Mouse (Mus musculus) liver, adult 2 months (tissue): ENCODE results near the gene Ddx58. TPM values are rescaled to one million over a fixed set of nuclear protein-coding genes. Genes with fewer than 3 reads are reported as not detected.
A peak's percentile ranks its signal among the peaks of the same experiment; 100 is the strongest.

Experiments
- DNase-seq: peaks from one replicate; pipeline ENCODE4 v3.0.0-alpha.2; 2011; ENCODE audit warnings: low read depth, low spot score; ENCODE audit errors: extremely low read depth
- H3K27ac ChIP-seq: fragments of 200-500 bp; replicated peaks from 2 replicates; pipeline ENCODE4 v1.5.1; 2012; ENCODE audit warnings: low read depth, mild to moderate bottlenecking, control low read depth, inconsistent platforms, low read length; ENCODE audit not compliant: insufficient read depth
- H3K27me3 ChIP-seq: fragments of 200-500 bp; 2 replicates; pipeline ENCODE4 v1.6.1; 2012; ENCODE audit warnings: mild to moderate bottlenecking, moderate library complexity, low read length, inconsistent platforms; ENCODE audit not compliant: control insufficient read depth, insufficient read depth
- H3K36me3 ChIP-seq: fragments of 200-500 bp; 2 replicates; pipeline ENCODE4 v1.6.1; 2012; ENCODE audit warnings: low read length, inconsistent platforms; ENCODE audit not compliant: control insufficient read depth, insufficient read depth
- H3K4me1 ChIP-seq: fragments of 200-500 bp; 2 replicates; pipeline ENCODE4 v1.6.1; 2011; ENCODE audit warnings: low read length; ENCODE audit not compliant: control insufficient read depth, insufficient read depth
- H3K4me3 ChIP-seq: fragments of 200-500 bp; 2 replicates; pipeline ENCODE4 v1.5.1; 2011; ENCODE audit warnings: low read depth, mild to moderate bottlenecking, control low read depth, low read length, moderate library complexity; ENCODE audit not compliant: insufficient read depth
- H3K79me2 ChIP-seq: fragments of 200-500 bp; 2 replicates; pipeline ENCODE4 v1.6.1; 2012; ENCODE audit warnings: inconsistent platforms, mild to moderate bottlenecking, low read length, moderate library complexity; ENCODE audit not compliant: control insufficient read depth, insufficient read depth
- H3K9ac ChIP-seq: fragments of 200-500 bp; 2 replicates; pipeline ENCODE4 v1.6.1; 2012; ENCODE audit warnings: low read depth, mild to moderate bottlenecking, control low read depth, inconsistent platforms, low read length
- CTCF ChIP-seq: fragments of 200-500 bp; IDR thresholded peaks from 2 replicates; pipeline ENCODE4 v1.5.1; 2011; ENCODE audit warnings: low read depth, low read length, control low read depth
- POLR2A ChIP-seq: fragments of 200-500 bp; IDR thresholded peaks from 2 replicates; pipeline ENCODE4 v1.6.1; 2011; ENCODE audit warnings: low read length, control low read depth; ENCODE audit not compliant: insufficient read depth; ENCODE audit errors: extremely low read depth
- WGBS: fragments of 180-500 bp; shearing (Covaris S2); methylation state at CpG from one replicate; pipeline ENCODE4 v1.1.7; 2018; 5-methylcytosine and 5-hydroxymethylcytosine counted together
- polyA plus RNA-seq: library from polyadenylated mRNA; depleted of rRNA; stranded (reverse); fragments of >200 nt; gene quantifications from 2 replicates; pipeline ENCODE4 v1.2.3, GENCODE M21; 2012
- total RNA-seq: library from RNA; depleted of rRNA; stranded (reverse); fragments of >200 nt; gene quantifications from 2 replicates; pipeline ENCODE4 v1.2.3, GENCODE M21; 2014

The Ddx58 gene
- total and polyA plus RNA-seq, 2 experiments = 11.6 to 29.2 TPM

DNA sequence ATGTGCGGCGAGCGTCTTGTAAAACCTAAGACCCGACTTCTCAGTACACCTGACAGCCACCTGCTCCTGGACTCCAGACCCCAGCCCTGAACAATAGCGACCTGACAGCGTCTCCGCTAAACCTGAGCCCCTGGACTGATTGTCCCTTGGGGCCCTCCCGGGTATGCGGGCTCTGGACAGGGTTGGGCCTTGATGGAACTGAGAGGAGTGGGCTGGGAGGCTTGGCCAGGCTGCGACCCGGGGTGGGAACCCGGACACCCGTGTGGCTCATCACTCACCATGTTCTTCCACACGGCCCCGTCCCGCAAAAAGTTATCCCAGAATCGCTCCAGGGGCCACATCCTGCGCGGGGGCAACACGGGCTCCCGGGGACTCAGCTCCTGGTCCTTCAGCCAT lies 39.2 kb upstream of the Ddx58 start:
- DNase-seq = peak; percentile 15
- Histone ChIP-seq H3K36me3 (peaks cover 16% of the 10 kb centered on the region), H3K27me3 (no peaks in the 10 kb centered on the region), H3K4me1 (no peaks in the 10 kb centered on the region), H3K79me2 (peaks cover 19% of the 10 kb centered on the region), H3K9ac (peak overlapping the region; percentile 91), H3K27ac (peak overlapping the region; percentile 72), H3K4me3 (peak overlapping the region; percentile 96)
- TF ChIP-seq CTCF (no peak), POLR2A (no peak)
- WGBS = under 1% methylated on average over 21 of the region's 21 CpGs

DNA sequence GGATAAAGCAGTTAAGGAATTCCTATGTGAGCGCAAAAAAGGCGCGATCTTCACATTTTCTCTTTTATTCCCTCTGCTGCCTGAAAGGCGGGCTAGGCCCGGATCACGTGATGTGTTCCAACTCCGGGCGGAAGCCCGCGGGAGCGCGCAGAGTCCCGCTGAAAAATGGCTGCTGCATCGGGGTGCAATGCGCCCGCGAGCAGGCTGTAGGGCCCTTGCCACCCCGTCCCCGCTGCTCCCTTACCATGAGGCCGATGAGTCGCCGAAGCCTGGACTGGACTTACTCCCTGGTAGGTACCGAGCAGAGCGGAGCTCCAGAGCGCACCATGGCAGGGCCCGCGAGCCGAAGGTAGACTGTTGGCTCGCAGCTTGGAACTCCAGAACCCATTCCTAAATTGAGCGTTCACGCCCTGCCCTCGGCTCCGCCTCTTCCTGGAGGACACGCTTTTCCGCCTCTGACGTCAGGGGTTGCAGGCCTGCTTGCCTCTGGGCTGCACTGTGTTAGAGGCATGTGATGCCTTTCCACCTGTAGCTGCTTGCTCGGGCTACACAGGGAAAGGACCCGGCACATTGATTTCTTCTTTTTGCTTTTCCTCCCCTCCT lies 29.9 kb upstream of the Ddx58 start, which contains the start of the genes Smim27 and Topors:
Smim27 (plus strand) TSS at position 150 of the 603 bp plus-strand sequence.
Topors (minus strand) TSS at position 421 of the 603 bp plus-strand sequence.
- Histone ChIP-seq H3K27ac (peak within 1 kb of the TSS; percentile 94), H3K4me1 (peaks cover 6% of the 10 kb centered on the region), H3K27me3 (no peaks in the 10 kb centered on the region), H3K79me2 (peaks cover 20% of the 10 kb centered on the region; the same call in 1 of the 2 replicates), H3K4me3 (peak within 1 kb of the TSS; percentile 92), H3K36me3 (peaks cover 7% of the 10 kb centered on the region; the same call in 1 of the 2 replicates), H3K9ac (peak within 1 kb of the TSS; percentile 96)
- peak; percentile 97 for TF ChIP-seq POLR2A
- TF ChIP-seq CTCF = no peak
- WGBS = under 1% methylated on average over 38 of the region's 38 CpGs
- peak; percentile 96 for DNase-seq

DNA sequence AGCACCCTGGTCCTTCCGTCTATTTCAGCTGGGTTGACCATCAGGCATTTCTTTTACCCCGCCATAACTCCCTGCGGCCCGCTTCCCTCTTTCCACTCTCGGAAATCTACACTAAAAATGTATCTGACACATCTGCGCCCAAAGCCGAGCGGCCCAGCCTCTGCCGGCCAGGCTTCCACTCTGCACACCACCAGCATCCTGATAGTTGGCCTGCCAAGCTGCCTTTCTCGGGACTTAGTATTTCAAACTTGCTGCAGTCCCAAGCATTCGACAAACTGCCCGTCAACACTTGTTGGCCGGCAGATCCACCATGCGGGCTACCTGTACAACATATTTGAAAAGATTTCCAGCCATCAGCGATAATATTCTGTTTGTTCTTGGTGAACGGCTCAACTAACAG lies 29.2 kb upstream of the Ddx58 start:
- under 1% methylated on average over 16 of the region's 16 CpGs for WGBS

DNA sequence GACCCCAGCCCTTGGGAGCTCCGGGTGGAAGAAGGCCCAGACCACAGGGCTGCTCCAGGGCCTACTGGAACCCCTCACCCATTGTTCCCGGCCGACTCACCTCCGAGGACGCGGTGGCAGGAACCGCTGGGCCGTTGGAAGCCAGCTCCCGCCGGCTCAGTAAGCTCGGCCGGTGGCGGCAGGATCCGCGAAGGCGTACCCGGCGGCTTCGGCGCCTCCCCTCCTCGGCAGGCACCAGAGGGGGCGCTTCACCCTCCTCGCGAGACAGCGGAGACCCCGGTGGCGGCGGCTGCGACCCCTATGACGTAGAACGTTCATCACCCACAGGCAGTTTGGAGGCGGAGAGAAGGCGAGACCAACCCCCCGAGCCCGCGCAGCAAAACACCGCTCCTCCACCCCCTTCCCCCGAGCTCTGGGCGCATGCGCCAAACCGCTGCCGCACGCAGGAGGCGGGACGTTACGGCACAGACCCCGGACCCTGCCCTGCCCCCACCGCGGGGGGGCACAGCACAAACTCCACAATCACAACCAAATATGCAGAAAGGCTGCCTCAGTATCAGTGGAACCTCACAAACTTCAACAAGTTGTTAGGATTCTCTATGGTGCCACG lies 28.7 kb upstream of the Ddx58 start:
- H3K27ac ChIP-seq = peak overlapping the region; percentile 94
- under 1% methylated on average over 50 of the region's 50 CpGs for WGBS
- H3K27me3 ChIP-seq = no peaks in the 10 kb centered on the region
- H3K4me3 ChIP-seq = peak overlapping the region; percentile 92
- H3K36me3 ChIP-seq = peaks cover 4% of the 10 kb centered on the region; the same call in 1 of the 2 replicates
- peaks cover 20% of the 10 kb centered on the region; the same call in 1 of the 2 replicates for H3K79me2 ChIP-seq
- TF ChIP-seq CTCF (peak; percentile 12; the same call in 1 of the 2 replicates), POLR2A (no peak)
- DNase-seq = peak; percentile 71
- H3K9ac ChIP-seq = peak overlapping the region; percentile 86
- H3K4me1 ChIP-seq = peaks cover 6% of the 10 kb centered on the region

More for the DNA sequence above, 29.2 kb upstream of the Ddx58 start:
- TF ChIP-seq POLR2A = no peak
- TF ChIP-seq CTCF = no peak
- peaks cover 6% of the 10 kb centered on the region for H3K4me1 ChIP-seq
- H3K36me3 ChIP-seq = peaks cover 4% of the 10 kb centered on the region; the same call in 1 of the 2 replicates
- H3K27ac ChIP-seq = peak overlapping the region; percentile 94
- H3K9ac ChIP-seq = peak overlapping the region; percentile 84
- H3K4me3 ChIP-seq = peak overlapping the region; percentile 92
- peaks cover 20% of the 10 kb centered on the region; the same call in 1 of the 2 replicates for H3K79me2 ChIP-seq
- no peak for DNase-seq
- no peaks in the 10 kb centered on the region for H3K27me3 ChIP-seq

DNA sequence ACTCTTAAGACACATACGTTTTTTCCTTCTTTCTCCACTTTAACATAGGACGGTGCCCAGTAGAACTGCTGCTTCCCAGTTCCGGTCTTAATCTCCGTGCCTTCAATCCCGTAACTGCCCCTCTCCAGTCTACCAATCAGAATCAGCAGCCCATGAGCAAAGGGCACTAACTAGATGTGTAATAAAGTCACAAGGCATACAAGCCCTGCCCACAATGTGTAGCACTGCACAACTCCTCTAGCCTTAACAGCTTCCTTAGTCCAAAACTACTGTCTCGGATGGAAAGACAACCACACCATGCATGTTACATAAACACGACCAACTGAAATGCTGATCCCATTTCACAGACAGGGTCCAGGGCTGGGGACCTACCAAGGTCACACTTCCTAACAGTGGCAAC lies 28.1 kb upstream of the Ddx58 start:
- Histone ChIP-seq H3K36me3 (peaks cover 4% of the 10 kb centered on the region), H3K9ac (peak overlapping the region; percentile 86), H3K27ac (peak overlapping the region; percentile 94), H3K27me3 (no peaks in the 10 kb centered on the region), H3K79me2 (peaks cover 20% of the 10 kb centered on the region; the same call in 1 of the 2 replicates), H3K4me3 (peak overlapping the region; percentile 92), H3K4me1 (peaks cover 6% of the 10 kb centered on the region)
- 9% methylated on average over 7 of the region's 7 CpGs for WGBS
- no peak for TF ChIP-seq CTCF
- TF ChIP-seq POLR2A = no peak
- peak; percentile 92 for DNase-seq
